Mouse (Mus musculus): ENCODE results near the gene Slc3a2. TPM values are rescaled to one million over a fixed set of nuclear protein-coding genes. Genes with fewer than 3 reads are reported as not detected.

Slc3a2 gene
- polyA plus RNA-seq, 1 experiment from 2014 or later = 77.0 TPM

DNA sequence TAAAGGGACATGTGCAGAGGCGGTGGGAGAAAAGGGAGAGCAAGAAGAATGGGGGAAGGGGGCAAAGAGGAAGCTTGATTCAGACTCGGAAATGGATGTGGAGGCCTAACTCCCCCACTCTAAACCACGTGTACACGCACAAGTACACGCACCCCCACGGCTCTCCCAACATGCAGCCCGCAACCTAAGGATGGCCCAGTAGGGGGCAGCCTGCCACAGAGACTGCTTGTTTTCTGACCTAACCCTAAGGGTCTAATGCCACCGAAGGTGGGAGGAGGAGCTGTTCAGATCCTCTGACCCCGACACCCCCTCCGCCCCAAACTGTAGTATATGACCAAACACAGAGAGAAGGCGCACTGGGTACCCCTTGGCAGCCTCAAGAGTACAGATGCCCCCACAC lies 60.8 kb downstream of the Slc3a2 start:
- no peak overlapping the region for H3K27ac ChIP-seq (ENCODE audit: low read length)
- WGBS = 5% methylated on average over 11 of the region's 11 CpGs
- H3K27me3 ChIP-seq (ENCODE audit: control insufficient read depth, insufficient read depth, low read depth, low read length) = no peaks in the 10 kb centered on the region
- peak overlapping the region; percentile 58 for H3K9ac ChIP-seq (ENCODE audit: low read length)
- no peaks in the 10 kb centered on the region for H3K9me3 ChIP-seq (ENCODE audit: control insufficient read depth, low read length)
- peak overlapping the region; percentile 52 for H3K4me3 ChIP-seq (ENCODE audit: low read length)
- H3K4me2 ChIP-seq (ENCODE audit: low read depth, low read length) = peak overlapping the region; percentile 92
- ATAC-seq (ENCODE audit: low read depth) = peak; percentile 52; the same call in 1 of the 2 replicates
- peaks cover 8% of the 10 kb centered on the region for H3K4me1 ChIP-seq (replicated peaks; ENCODE audit: control insufficient read depth, insufficient read depth, low read length)
- H3K36me3 ChIP-seq (ENCODE audit: control insufficient read depth, insufficient read depth, low read length) = no peaks in the 10 kb centered on the region

DNA sequence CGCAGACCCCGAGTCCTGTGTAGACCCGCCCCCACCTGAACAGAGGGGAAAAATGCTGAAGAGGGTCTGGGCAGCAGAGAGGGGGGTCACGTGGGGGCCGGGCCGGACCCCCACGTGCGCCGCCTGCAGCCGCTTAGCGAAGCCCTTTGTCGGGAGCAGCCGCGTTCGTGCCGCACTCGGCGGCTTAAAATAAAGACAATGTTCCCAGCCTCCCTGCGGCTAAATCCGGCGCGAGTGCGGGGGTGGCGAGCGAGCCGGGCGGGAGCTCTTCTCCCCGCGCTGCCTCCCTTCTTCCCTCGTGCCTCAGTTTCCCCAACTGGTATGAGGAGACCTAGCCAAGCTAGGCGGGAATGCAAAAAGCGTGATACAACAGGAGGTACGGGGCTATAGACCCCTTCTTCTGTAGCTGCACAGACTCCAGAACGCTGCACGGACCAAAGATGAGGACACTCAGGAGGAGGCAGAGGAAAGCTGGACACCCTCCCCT lies 61.3 kb downstream of the Slc3a2 start:
- H3K9me3 ChIP-seq (ENCODE audit: control insufficient read depth, low read length) = no peaks in the 10 kb centered on the region
- peak overlapping the region; percentile 92 for H3K4me2 ChIP-seq (ENCODE audit: low read depth, low read length)
- H3K27ac ChIP-seq (ENCODE audit: low read length) = no peak overlapping the region
- peak; percentile 51 for ATAC-seq (ENCODE audit: low read depth)
- WGBS = under 1% methylated on average over 35 of the region's 35 CpGs
- no peaks in the 10 kb centered on the region for H3K27me3 ChIP-seq (ENCODE audit: control insufficient read depth, insufficient read depth, low read depth, low read length)
- H3K36me3 ChIP-seq (ENCODE audit: control insufficient read depth, insufficient read depth, low read length) = no peaks in the 10 kb centered on the region
- H3K4me1 ChIP-seq (replicated peaks; ENCODE audit: control insufficient read depth, insufficient read depth, low read length) = peaks cover 8% of the 10 kb centered on the region
- peak overlapping the region; percentile 58 for H3K9ac ChIP-seq (ENCODE audit: low read length)
- peak overlapping the region; percentile 52 for H3K4me3 ChIP-seq (ENCODE audit: low read length)

Small RNA genes within 50 kb of the gene (microRNA-seq; reads per million reads assigned to microRNA genes)
- not detected for gene Mir6992

Other genes starting within 250 kb of the Slc3a2 start
- gene Slc22a8, start 132.1 kb downstream of the Slc3a2 start, polyA plus RNA-seq (2015; fragmentation: Nextera tagmentation; extraction: Ambion mirVana) = 0.09 and 0.11 TPM in 2 replicates
- gene Slc22a6, start 105.3 kb downstream of the Slc3a2 start, polyA plus RNA-seq (2015; fragmentation: Nextera tagmentation; extraction: Ambion mirVana) = not detected in 2 replicates
- 0.10 and 0.21 TPM in 2 replicates for gene Chrm1, start 59.6 kb downstream of the Slc3a2 start, polyA plus RNA-seq (2015; fragmentation: Nextera tagmentation; extraction: Ambion mirVana)
- gene Wdr74, start 12.5 kb upstream of the Slc3a2 start, polyA plus RNA-seq (2015; fragmentation: Nextera tagmentation; extraction: Ambion mirVana) = 75.5 and 78.9 TPM in 2 replicates
- 0.83 and 2.7 TPM in 2 replicates for gene 1700092M07Rik, start 17.3 kb upstream of the Slc3a2 start, polyA plus RNA-seq (2015; fragmentation: Nextera tagmentation; extraction: Ambion mirVana)
- gene Stx5a, start 18.0 kb upstream of the Slc3a2 start, polyA plus RNA-seq (2015; fragmentation: Nextera tagmentation; extraction: Ambion mirVana) = 162 and 174 TPM in 2 replicates
- 186 and 190 TPM in 2 replicates for gene Nxf1, start 33.7 kb upstream of the Slc3a2 start, polyA plus RNA-seq (2015; fragmentation: Nextera tagmentation; extraction: Ambion mirVana)
- gene Tmem223, start 47.6 kb upstream of the Slc3a2 start, polyA plus RNA-seq (2015; fragmentation: Nextera tagmentation; extraction: Ambion mirVana) = 188 and 194 TPM in 2 replicates
- 88.2 and 89.7 TPM in 2 replicates for gene Tmem179b, start 51.1 kb upstream of the Slc3a2 start, polyA plus RNA-seq (2015; fragmentation: Nextera tagmentation; extraction: Ambion mirVana)
- gene Taf6l, start 63.0 kb upstream of the Slc3a2 start, polyA plus RNA-seq (2015; fragmentation: Nextera tagmentation; extraction: Ambion mirVana) = 24.0 and 26.0 TPM in 2 replicates
- 140 and 147 TPM in 2 replicates for gene Polr2g, start 75.2 kb upstream of the Slc3a2 start, polyA plus RNA-seq (2015; fragmentation: Nextera tagmentation; extraction: Ambion mirVana)
- gene Zbtb3, start 79.2 kb upstream of the Slc3a2 start, polyA plus RNA-seq (2015; fragmentation: Nextera tagmentation; extraction: Ambion mirVana) = 5.5 and 5.6 TPM in 2 replicates
- 55.2 and 56.5 TPM in 2 replicates for gene Ttc9c, start 96.0 kb upstream of the Slc3a2 start, polyA plus RNA-seq (2015; fragmentation: Nextera tagmentation; extraction: Ambion mirVana)
- 4.4 and 5.0 TPM in 2 replicates for gene Hnrnpul2, start 96.6 kb upstream of the Slc3a2 start, polyA plus RNA-seq (2015; fragmentation: Nextera tagmentation; extraction: Ambion mirVana)
- gene AC129217.1, start 106.4 kb upstream of the Slc3a2 start, polyA plus RNA-seq (2015; fragmentation: Nextera tagmentation; extraction: Ambion mirVana) = not detected in 2 replicates
- 54.1 and 54.6 TPM in 2 replicates for gene Bscl2, start 114.1 kb upstream of the Slc3a2 start, polyA plus RNA-seq (2015; fragmentation: Nextera tagmentation; extraction: Ambion mirVana)
- 2.8 and 3.3 TPM in 2 replicates for gene Gng3, start 115.8 kb upstream of the Slc3a2 start, polyA plus RNA-seq (2015; fragmentation: Nextera tagmentation; extraction: Ambion mirVana)
- gene Lrrn4cl, start 127.4 kb upstream of the Slc3a2 start, polyA plus RNA-seq (2015; fragmentation: Nextera tagmentation; extraction: Ambion mirVana) = 1.6 and 1.7 TPM in 2 replicates
- 156 and 164 TPM in 2 replicates for gene Ubxn1, start 148.1 kb upstream of the Slc3a2 start, polyA plus RNA-seq (2015; fragmentation: Nextera tagmentation; extraction: Ambion mirVana)
- 63.5 and 64.0 TPM in 2 replicates for gene Uqcc3, start 157.6 kb upstream of the Slc3a2 start, polyA plus RNA-seq (2015; fragmentation: Nextera tagmentation; extraction: Ambion mirVana)
- 71.3 and 75.9 TPM in 2 replicates for gene Lbhd1, start 160.4 kb upstream of the Slc3a2 start, polyA plus RNA-seq (2015; fragmentation: Nextera tagmentation; extraction: Ambion mirVana)
- not detected in 2 replicates for gene Gm49403, start 160.6 kb upstream of the Slc3a2 start, polyA plus RNA-seq (2015; fragmentation: Nextera tagmentation; extraction: Ambion mirVana)
- gene 1810009A15Rik, start 165.5 kb upstream of the Slc3a2 start, polyA plus RNA-seq (2015; fragmentation: Nextera tagmentation; extraction: Ambion mirVana) = 68.4 and 71.4 TPM in 2 replicates
- not detected in 2 replicates for gene Gm49416, start 165.6 kb upstream of the Slc3a2 start, polyA plus RNA-seq (2015; fragmentation: Nextera tagmentation; extraction: Ambion mirVana)
- gene Ints5, start 169.6 kb upstream of the Slc3a2 start, polyA plus RNA-seq (2015; fragmentation: Nextera tagmentation; extraction: Ambion mirVana) = 38.3 and 40.8 TPM in 2 replicates
- gene Ganab, start 174.7 kb upstream of the Slc3a2 start, polyA plus RNA-seq (2015; fragmentation: Nextera tagmentation; extraction: Ambion mirVana) = 125 and 127 TPM in 2 replicates
- 40.2 and 43.5 TPM in 2 replicates for gene B3gat3, start 197.0 kb upstream of the Slc3a2 start, polyA plus RNA-seq (2015; fragmentation: Nextera tagmentation; extraction: Ambion mirVana)
- 2.8 and 4.0 TPM in 2 replicates for gene Rom1, start 206.0 kb upstream of the Slc3a2 start, polyA plus RNA-seq (2015; fragmentation: Nextera tagmentation; extraction: Ambion mirVana)
- gene Eml3, start 206.2 kb upstream of the Slc3a2 start, polyA plus RNA-seq (2015; fragmentation: Nextera tagmentation; extraction: Ambion mirVana) = 31.0 and 32.2 TPM in 2 replicates
- gene Mta2, start 218.5 kb upstream of the Slc3a2 start, polyA plus RNA-seq (2015; fragmentation: Nextera tagmentation; extraction: Ambion mirVana) = 149 and 164 TPM in 2 replicates
- gene Tut1, start 230.5 kb upstream of the Slc3a2 start, polyA plus RNA-seq (2015; fragmentation: Nextera tagmentation; extraction: Ambion mirVana) = 27.5 and 28.9 TPM in 2 replicates
- 366 TPM in 2 replicates for gene Eef1g, start 243.7 kb upstream of the Slc3a2 start, polyA plus RNA-seq (2015; fragmentation: Nextera tagmentation; extraction: Ambion mirVana)